Mouse (Mus musculus): Measurements from ENCODE around the gene Pgp.
A peak's percentile ranks its signal among the peaks of the same experiment; 100 is the strongest.

The Pgp gene

GRCm38 (mm10) chr17:24461580-24461979 lies 8.6 kb upstream of the Pgp start:
- DNase-seq (ENCODE audit: low spot score), result peak; percentile 42

- no peak for DNase-seq (ENCODE audit: low spot score)
Observed at GRCm38 (mm10) chr17:24462932-24463331, 7.3 kb upstream of the Pgp start.

- DNase-seq (ENCODE audit: low spot score), result no peak
Observed at GRCm38 (mm10) chr17:24463374-24464133, 6.6 kb upstream of the Pgp start.

GRCm38 (mm10) chr17:24468636-24469246 lies 1.5 kb upstream of the Pgp start:
- no peak for DNase-seq (ENCODE audit: low spot score)

- no peak for DNase-seq (ENCODE audit: low spot score)
Observed at GRCm38 (mm10) chr17:24469336-24469909, 769 bp upstream of the Pgp start.

GRCm38 (mm10) chr17:24470701-24471527 lies 722 bp downstream of the Pgp start:
- DNase-seq (ENCODE audit: low spot score), result no peak

GRCm38 (mm10) chr17:24472512-24472911 lies 2.3 kb downstream of the Pgp start:
- no peak for DNase-seq (ENCODE audit: low spot score)

- DNase-seq (ENCODE audit: low spot score), result no peak
Observed at GRCm38 (mm10) chr17:24473612-24474275, 3.6 kb downstream of the Pgp start, which contains the start of gene Bricd5. Bricd5 (plus strand) TSS chr17:24473884.

- DNase-seq (ENCODE audit: low spot score), result no peak
Observed at GRCm38 (mm10) chr17:24474557-24474956, 4.4 kb downstream of the Pgp start.

GRCm38 (mm10) chr17:24475586-24475985 lies 5.4 kb downstream of the Pgp start:
- DNase-seq (ENCODE audit: low spot score), result no peak

- no peak for DNase-seq (ENCODE audit: low spot score)
Observed at GRCm38 (mm10) chr17:24476022-24476776, 6.0 kb downstream of the Pgp start.

- no peak for DNase-seq (ENCODE audit: low spot score)
Observed at GRCm38 (mm10) chr17:24477053-24477984, 7.1 kb downstream of the Pgp start.

GRCm38 (mm10) chr17:24477985-24478600 lies 7.9 kb downstream of the Pgp start:
- DNase-seq (ENCODE audit: low spot score), result no peak

- DNase-seq (ENCODE audit: low spot score), result peak; percentile 95
Observed at GRCm38 (mm10) chr17:24478663-24479380, 8.6 kb downstream of the Pgp start, which contains the start of gene Mlst8. Mlst8 (minus strand) TSS chr17:24479078.

- no peak for DNase-seq (ENCODE audit: low spot score)
Observed at GRCm38 (mm10) chr17:24479431-24479830, 9.2 kb downstream of the Pgp start.

GRCm38 (mm10) chr17:24480201-24480826 lies 10.1 kb downstream of the Pgp start:
- no peak for DNase-seq (ENCODE audit: low spot score)

GRCm38 (mm10) chr17:24481027-24481815 lies 11.0 kb downstream of the Pgp start:
- DNase-seq (ENCODE audit: low spot score), result no peak

Measured in T-cell, adult 2 months (primary cell).